Comparison of ENCODE assay signal across 8 mouse cellular contexts in the genomic region with DNA sequence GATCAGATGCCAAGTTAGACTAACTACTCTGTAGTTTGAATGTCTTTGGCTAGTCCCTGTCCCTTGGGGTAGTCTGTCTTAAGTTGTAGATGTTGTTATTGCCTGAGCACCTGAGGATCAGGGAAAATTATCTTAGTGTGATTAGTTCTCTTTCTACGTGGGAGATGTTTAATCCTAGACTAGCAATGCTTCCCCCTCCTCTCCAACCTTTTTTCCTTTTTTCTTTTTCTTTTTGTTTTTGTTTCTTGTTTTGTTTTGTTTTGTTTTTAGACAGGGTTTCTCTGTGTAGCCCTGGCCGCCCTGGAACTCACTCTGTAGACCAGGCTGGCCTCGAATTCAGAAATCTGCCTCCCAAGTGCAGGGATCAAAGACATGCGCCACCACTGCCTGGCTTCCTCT. TPM values are rescaled to one million over a fixed set of nuclear protein-coding genes. Genes with fewer than 3 reads are reported as not detected.
DNase-seq lines count a peak whose midpoint lies in the region; ATAC-seq and TF ChIP-seq lines count a peak whose summit lies in the region.

A gene (minus strand): TSS at position 100 of the 399 bp plus-strand sequence.

- peak within 1 kb of the TSS; percentile 97 for H3K4me2 ChIP-seq in limb, embryonic 14.5 days (replicated peaks; ENCODE audit: low read depth, low read length, severe bottlenecking)
- H3K4me2 ChIP-seq in stomach, embryonic 15.5 days = peak within 1 kb of the TSS; percentile 95

- H3K9me3 ChIP-seq in limb, embryonic 14.5 days (ENCODE audit: control insufficient read depth, low read length) = no peaks in the 10 kb centered on the region
- H3K9me3 ChIP-seq in stomach, embryonic 15.5 days = no peaks in the 10 kb centered on the region

- 51% methylated on average over 4 of the region's 4 CpGs for WGBS in thymus, adult 2 months
- WGBS in limb, embryonic 14.5 days = 66% methylated on average over 4 of the region's 4 CpGs
- 72% methylated on average over 4 of the region's 4 CpGs for WGBS in stomach, embryonic 15.5 days

- TF ChIP-seq CTCF in thymus, adult 2 months (IDR thresholded peaks at IDR 0.05; ENCODE audit: borderline replicate concordance, control insufficient read depth, extremely low read depth, insufficient read depth, low read length, poor library complexity) = no peak

- H3K4me3 ChIP-seq in thymus, adult 2 months (ENCODE audit: control insufficient read depth, insufficient read depth, low read length) = peak within 1 kb of the TSS; percentile 63
- peak within 1 kb of the TSS; percentile 80 for H3K4me3 ChIP-seq in limb, embryonic 14.5 days (replicated peaks; ENCODE audit: low read length)
- H3K4me3 ChIP-seq in stomach, embryonic 15.5 days (replicated peaks) = peak within 1 kb of the TSS; percentile 79

- no peak for TF ChIP-seq POLR2A in thymus, adult 2 months (IDR thresholded peaks at IDR 0.05; ENCODE audit: control insufficient read depth, extremely low read depth, insufficient read depth, low read length, poor library complexity)
- no peak for TF ChIP-seq POLR2A in limb, embryonic 14.5 days (IDR thresholded peaks at IDR 0.05; ENCODE audit: borderline replicate concordance, extremely low read depth, insufficient read depth, insufficient read length)

- no peaks in the 10 kb centered on the region for H3K36me3 ChIP-seq in thymus, adult 2 months (ENCODE audit: control insufficient read depth, insufficient read depth, low read length)
- peaks cover 3% of the 10 kb centered on the region; the same call in 1 of the 2 replicates for H3K36me3 ChIP-seq in limb, embryonic 14.5 days (ENCODE audit: control insufficient read depth, insufficient read depth, low read length)
- H3K36me3 ChIP-seq in stomach, embryonic 15.5 days = no peaks in the 10 kb centered on the region

- H3K27ac ChIP-seq in thymus, adult 2 months (ENCODE audit: control insufficient read depth, insufficient read depth, low read length) = peak within 1 kb of the TSS; percentile 4; the same call in 1 of the 2 replicates
- H3K27ac ChIP-seq in limb, embryonic 14.5 days (replicated peaks; ENCODE audit: low read depth, low read length) = peak within 1 kb of the TSS; percentile 96
- H3K27ac ChIP-seq in stomach, embryonic 15.5 days = peak within 1 kb of the TSS; percentile 97

- H3K9ac ChIP-seq in limb, embryonic 14.5 days (ENCODE audit: low read depth, low read length, severe bottlenecking) = peak within 1 kb of the TSS; percentile 95
- H3K9ac ChIP-seq in stomach, embryonic 15.5 days = peak within 1 kb of the TSS; percentile 91

- peaks cover 5% of the 10 kb centered on the region; the same call in 1 of the 2 replicates for H3K4me1 ChIP-seq in thymus, adult 2 months (replicated peaks; ENCODE audit: control insufficient read depth, insufficient read depth, low read length)
- peaks cover 7% of the 10 kb centered on the region; the same call in 1 of the 2 replicates for H3K4me1 ChIP-seq in limb, embryonic 14.5 days (ENCODE audit: control insufficient read depth, insufficient read depth, low read length)
- H3K4me1 ChIP-seq in stomach, embryonic 15.5 days = 0 out of 2 replicates have a peak, but pooled peaks cover 16% of the 10 kb centered on the region

- no peaks in the 10 kb centered on the region for H3K27me3 ChIP-seq in thymus, adult 2 months (ENCODE audit: control insufficient read depth, insufficient read depth, low read length)
- no peaks in the 10 kb centered on the region for H3K27me3 ChIP-seq in limb, embryonic 14.5 days (ENCODE audit: control insufficient read depth, insufficient read depth, low read length)
- H3K27me3 ChIP-seq in stomach, embryonic 15.5 days (replicated peaks) = no peaks in the 10 kb centered on the region

- no peak for DNase-seq in thymus, adult 2 months
- DNase-seq in thymus, postnatal 10 days (ENCODE audit: low spot score in 2 of 2) = no peak
- DNase-seq in heart, postnatal 36 days = no peak
- DNase-seq in limb, embryonic 14.5 days (ENCODE audit: low spot score) = no peak
- no peak for DNase-seq in cerebellum, adult 9-10 months
- DNase-seq in T-cell, adult 2 months (ENCODE audit: low spot score) = no peak

- no peak for ATAC-seq in erythroid progenitor cell, adult 5-6 weeks (replicated peaks; ENCODE audit: low FRiP score, poor library complexity, severe bottlenecking)
- ATAC-seq in limb, embryonic 14.5 days (ENCODE audit: low FRiP score, low read depth) = no peak
- ATAC-seq in stomach, embryonic 15.5 days (ENCODE audit: insufficient read depth, low FRiP score, low read depth) = no peak

- intact Hi-C loops in heart, postnatal 36 days (cut with DNase I) = loop anchor here (5.0 to 10.0 kb wide), 2 partner anchors 199 to 239 kb away; a partner anchor contains a TSS

RNA-seq across cellular contexts. Expression of the gene that starts here (rescaled TPM):
- polyA plus RNA-seq in thymus, adult 2 months (2012; rRNA removed) = 40.2 and 44.1 TPM in 2 replicates
- total RNA-seq in erythroid progenitor cell, adult 5-6 weeks (2015; ENCODE audit: low replicate concordance) = 129 and 165 TPM in 2 replicates
- 36.3 and 55.8 TPM in 2 replicates for total RNA-seq in erythroid progenitor cell, adult 5-6 weeks (2017; ENCODE audit: low replicate concordance)
- 10 to 100 TPM; 66.8 to 82.3 TPM for total RNA-seq in heart, postnatal 36 days (2021)
- polyA plus RNA-seq in limb, embryonic 14.5 days (2012; rRNA removed) = 19.8 and 25.8 TPM in 2 replicates
- polyA plus RNA-seq in limb, embryonic 14.5 days (2014; fragmentation: Nextera tagmentation; extraction: Ambion mirVana) = 48.5 and 49.0 TPM in 2 replicates
- polyA plus RNA-seq in stomach, embryonic 15.5 days (2015; fragmentation: Nextera tagmentation; extraction: Ambion mirVana) = 91.1 and 95.5 TPM in 2 replicates

Comparison
In these comparisons a context has a peak if more than half of its experiments do, and no peak if none do; other contexts are left out.
1. H3K27ac ChIP-seq: peak in every context shown above with its lines; median percentile 97 in stomach, embryonic 15.5 days; 96 in limb, embryonic 14.5 days; 4 in thymus, adult 2 months.